Mouse (Mus musculus) kidney, adult 2 months (tissue): ENCODE results near the gene Phka2. TPM values are rescaled to one million over a fixed set of nuclear protein-coding genes. Genes with fewer than 3 reads are reported as not detected.

Experiments used
- DNase-seq: peaks from one replicate; pipeline ENCODE4 v3.0.0; 2021
- H3K27ac ChIP-seq: fragments of 200-500 bp; 2 replicates; pipeline ENCODE4 v1.5.1; 2012; ENCODE audit warnings: low read depth, low read length, control low read depth, inconsistent platforms; ENCODE audit not compliant: insufficient read depth
- H3K27me3 ChIP-seq: fragments of 200-500 bp; replicated peaks from 2 replicates; pipeline ENCODE4 v1.6.1; 2012; ENCODE audit warnings: mild to moderate bottlenecking, moderate library complexity, low read length, inconsistent platforms; ENCODE audit not compliant: control insufficient read depth, insufficient read depth
- H3K36me3 ChIP-seq: fragments of 200-500 bp; 2 replicates; pipeline ENCODE4 v1.6.1; 2012; ENCODE audit warnings: mild to moderate bottlenecking, moderate library complexity, low read length, inconsistent platforms; ENCODE audit not compliant: control insufficient read depth, insufficient read depth
- H3K4me1 ChIP-seq: fragments of 200-500 bp; 2 replicates; pipeline ENCODE4 v1.6.1; 2011; ENCODE audit warnings: low read length; ENCODE audit not compliant: control insufficient read depth, insufficient read depth
- H3K4me3 ChIP-seq: fragments of 200-500 bp; 2 replicates; pipeline ENCODE4 v1.5.1; 2011; ENCODE audit warnings: mild to moderate bottlenecking, low read depth, low read length, control low read depth; ENCODE audit not compliant: insufficient read depth
- CTCF ChIP-seq: fragments of 200-500 bp; conservative IDR thresholded peaks from 2 replicates; pipeline ENCODE4 v1.5.1; 2011; ENCODE audit warnings: low read depth, mild to moderate bottlenecking, control low read depth, low read length, moderate library complexity, mixed read lengths; ENCODE audit not compliant: insufficient read depth, insufficient read length
- POLR2A ChIP-seq: fragments of 200-500 bp; IDR thresholded peaks from one replicate; pipeline ENCODE4 v1.6.1; 2011; ENCODE audit warnings: low read depth, low read length, control low read depth
- WGBS: fragments of 180-500 bp; shearing (Covaris S2); methylation state at CpG from one replicate; pipeline ENCODE4 v1.1.7; 2018; 5-methylcytosine and 5-hydroxymethylcytosine counted together
- polyA plus RNA-seq: library from polyadenylated mRNA; depleted of rRNA; stranded (reverse); fragments of >200 nt; gene quantifications from 2 replicates; pipeline ENCODE4 v1.2.3, GENCODE M21; 2012; rRNA removed

Gene Phka2
- polyA plus RNA-seq, 1 experiment: 13.0 TPM

DNA sequence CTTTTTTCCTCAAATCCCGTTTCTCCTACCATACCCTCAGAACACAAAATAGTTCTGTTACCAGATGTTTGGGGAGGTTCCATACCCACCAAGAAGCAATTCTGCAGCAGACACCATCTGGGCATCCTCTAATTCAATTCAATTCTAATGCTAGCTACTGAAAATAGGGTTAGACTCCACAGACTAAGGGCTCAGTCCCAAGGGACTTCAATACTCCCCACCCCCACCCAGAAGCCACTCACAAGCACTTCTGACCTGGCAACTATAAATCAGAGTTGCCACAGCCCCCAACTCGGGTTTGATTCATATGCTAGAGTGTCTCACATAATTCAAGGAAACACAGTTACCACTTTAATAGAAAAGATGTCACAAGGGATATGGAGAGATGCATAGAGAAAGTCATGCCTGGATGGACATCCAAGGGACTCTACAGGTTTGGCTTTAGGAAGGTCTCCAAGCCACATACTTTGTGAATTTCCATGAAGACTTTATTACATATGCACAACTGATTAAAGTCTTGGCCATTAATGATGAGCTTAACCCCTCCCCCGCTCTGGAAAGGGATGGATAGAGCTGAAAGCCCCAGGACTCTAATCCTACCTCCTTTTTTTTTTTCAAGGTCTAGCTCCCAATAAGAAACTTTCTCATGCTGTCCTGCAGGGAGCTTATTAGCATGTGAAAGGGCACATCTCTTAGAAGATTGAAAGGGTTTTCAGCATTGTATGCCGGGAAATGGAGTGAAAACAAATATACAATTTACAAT, 109.1 kb downstream of the Phka2 start:
- DNase-seq: no peak
- 52% methylated on average over 4 of the region's 4 CpGs for WGBS
- no peak for TF ChIP-seq CTCF
- no peak for TF ChIP-seq POLR2A
- Histone ChIP-seq H3K4me1 (no peaks in the 10 kb centered on the region), H3K4me3 (no peak overlapping the region), H3K27me3 (no peaks in the 10 kb centered on the region), H3K27ac (no peak overlapping the region), H3K36me3 (no peaks in the 10 kb centered on the region)

Other genes with a start within 250 kb of the Phka2 start
- gene Adgrg2, start 111.5 kb upstream of the Phka2 start, polyA plus RNA-seq: 0.44 and 0.62 TPM in 2 replicates
- not detected in 2 replicates for gene Ppef1, start 233.6 kb downstream of the Phka2 start, polyA plus RNA-seq